Mouse (Mus musculus): ENCODE measurements around the gene Rnf24. TPM values are rescaled to one million over a fixed set of nuclear protein-coding genes. Genes with fewer than 3 reads are reported as not detected.

The Rnf24 gene
- polyA plus RNA-seq, 1 experiment = 3.0 TPM

- Histone ChIP-seq H3K36me3 (ENCODE audit: control insufficient read depth, insufficient read depth) (no peaks in the 10 kb centered on the region), H3ac (ENCODE audit: control insufficient read depth, insufficient read length) (no peak overlapping the region), H3K79me2 (ENCODE audit: control insufficient read depth, insufficient read depth) (no peaks in the 10 kb centered on the region), H3K4me2 (ENCODE audit: low read depth) (no peak overlapping the region), H3K27me3 (ENCODE audit: control insufficient read depth, insufficient read depth, insufficient read length) (no peaks in the 10 kb centered on the region), H3K4me3 (no peak overlapping the region)
- TF ChIP-seq POLR2AphosphoS2 (IDR thresholded peaks at IDR 0.05; ENCODE audit: insufficient read length, low read depth) (no peak), CEBPB (IDR thresholded peaks at IDR 0.05; ENCODE audit: insufficient read depth, poor library complexity, severe bottlenecking) (no peak), E2F4 (IDR thresholded peaks at IDR 0.05; ENCODE audit: insufficient read depth) (no peak), REST (IDR thresholded peaks at IDR 0.05; ENCODE audit: insufficient read depth, insufficient read length) (no peak), TCF12 (IDR thresholded peaks at IDR 0.05; ENCODE audit: insufficient read depth, poor library complexity, severe bottlenecking) (no peak), SRF (IDR thresholded peaks at IDR 0.05; ENCODE audit: control insufficient read depth, insufficient read length, low read depth) (no peak), MYOD1 (IDR thresholded peaks at IDR 0.05; ENCODE audit: control insufficient read depth in 1 of 3, insufficient read length in 2 of 3, low read depth in 2 of 3) (no peak), MYOG (IDR thresholded peaks at IDR 0.05; ENCODE audit: control insufficient read depth in 1 of 3, insufficient read depth in 1 of 3, insufficient read length in 2 of 3, low read depth in 2 of 3) (no peak), TCF3 (IDR thresholded peaks at IDR 0.05; ENCODE audit: insufficient read length, low read depth) (no peak), USF1 (IDR thresholded peaks at IDR 0.05; ENCODE audit: low read depth) (no peak), MAX (IDR thresholded peaks at IDR 0.05; ENCODE audit: low read depth) (no peak)
Measured at GRCm38 (mm10) chr2:131385176-131385575, 32.5 kb upstream of the Rnf24 start.

- no peaks in the 10 kb centered on the region for H3K36me3 ChIP-seq (ENCODE audit: control insufficient read depth, insufficient read depth)
- H3K4me2 ChIP-seq (ENCODE audit: low read depth) = no peak overlapping the region
- TF ChIP-seq MAX (IDR thresholded peaks at IDR 0.05; ENCODE audit: low read depth) (no peak), MYOD1 (IDR thresholded peaks at IDR 0.05; ENCODE audit: control insufficient read depth in 1 of 3, insufficient read length in 2 of 3, low read depth in 2 of 3) (no peak), E2F4 (IDR thresholded peaks at IDR 0.05; ENCODE audit: insufficient read depth) (no peak), MYOG (IDR thresholded peaks at IDR 0.05; ENCODE audit: control insufficient read depth in 1 of 3, insufficient read depth in 1 of 3, insufficient read length in 2 of 3, low read depth in 2 of 3) (no peak), SRF (IDR thresholded peaks at IDR 0.05; ENCODE audit: control insufficient read depth, insufficient read length, low read depth) (no peak), TCF12 (IDR thresholded peaks at IDR 0.05; ENCODE audit: insufficient read depth, poor library complexity, severe bottlenecking) (no peak), REST (IDR thresholded peaks at IDR 0.05; ENCODE audit: insufficient read depth, insufficient read length) (no peak), POLR2A (IDR thresholded peaks at IDR 0.05; ENCODE audit: insufficient read length, low read depth) (no peak), USF1 (IDR thresholded peaks at IDR 0.05; ENCODE audit: low read depth) (no peak), CEBPB (IDR thresholded peaks at IDR 0.05; ENCODE audit: insufficient read depth, poor library complexity, severe bottlenecking) (no peak)
Measured at GRCm38 (mm10) chr2:131379541-131379940, 26.8 kb upstream of the Rnf24 start.

GRCm38 (mm10) chr2:131378872-131379271 lies 26.2 kb upstream of the Rnf24 start:
- Histone ChIP-seq H3K27me3 (ENCODE audit: control insufficient read depth, insufficient read depth, insufficient read length) (no peaks in the 10 kb centered on the region), H3K4me2 (ENCODE audit: low read depth) (no peak overlapping the region), H3K4me3 (no peak overlapping the region), H3ac (ENCODE audit: control insufficient read depth, insufficient read length) (no peak overlapping the region), H3K79me2 (ENCODE audit: control insufficient read depth, insufficient read depth) (no peaks in the 10 kb centered on the region), H3K36me3 (ENCODE audit: control insufficient read depth, insufficient read depth) (no peaks in the 10 kb centered on the region)
- TF ChIP-seq MYOD1 (IDR thresholded peaks at IDR 0.05; ENCODE audit: control insufficient read depth in 1 of 3, insufficient read length in 2 of 3, low read depth in 2 of 3) (no peak), TCF12 (IDR thresholded peaks at IDR 0.05; ENCODE audit: insufficient read depth, poor library complexity, severe bottlenecking) (no peak)

More at GRCm38 (mm10) chr2:131379541-131379940, 26.8 kb upstream of the Rnf24 start:
- H3K27me3 ChIP-seq (ENCODE audit: control insufficient read depth, insufficient read depth, insufficient read length) = no peaks in the 10 kb centered on the region
- H3K79me2 ChIP-seq (ENCODE audit: control insufficient read depth, insufficient read depth) = no peaks in the 10 kb centered on the region
- H3ac ChIP-seq (ENCODE audit: control insufficient read depth, insufficient read length) = no peak overlapping the region
- H3K4me3 ChIP-seq = no peak overlapping the region

DNA sequence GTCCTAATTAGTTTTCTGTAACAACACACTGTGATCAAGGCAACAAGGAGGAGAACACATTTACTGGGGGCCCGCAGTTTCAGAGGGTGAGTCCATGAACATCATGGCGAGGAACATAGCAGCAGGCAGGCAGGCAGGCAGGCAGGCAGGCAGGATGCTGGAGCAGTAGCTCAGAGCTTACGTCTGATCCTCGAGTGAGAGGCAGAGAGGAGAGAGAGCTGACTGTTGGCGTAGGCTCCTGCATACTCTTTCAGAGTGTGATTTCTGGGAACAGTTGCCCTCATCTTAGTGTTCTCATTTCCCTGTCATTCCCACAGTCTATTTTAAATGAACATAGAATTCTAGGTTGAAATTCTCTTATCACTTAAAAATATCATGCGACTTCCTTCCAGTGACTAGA lies 24.4 kb upstream of the Rnf24 start:
- no peaks in the 10 kb centered on the region for H3K36me3 ChIP-seq (ENCODE audit: control insufficient read depth, insufficient read depth)
- no peaks in the 10 kb centered on the region for H3K79me2 ChIP-seq (ENCODE audit: control insufficient read depth, insufficient read depth)
- no peak overlapping the region for H3ac ChIP-seq (ENCODE audit: control insufficient read depth, insufficient read length)
- no peak overlapping the region for H3K4me3 ChIP-seq
- no peaks in the 10 kb centered on the region for H3K27me3 ChIP-seq (ENCODE audit: control insufficient read depth, insufficient read depth, insufficient read length)
- no peak overlapping the region for H3K4me2 ChIP-seq (ENCODE audit: low read depth)
- TF ChIP-seq REST (IDR thresholded peaks at IDR 0.05; ENCODE audit: insufficient read depth, insufficient read length) (no peak), POLR2AphosphoS2 (IDR thresholded peaks at IDR 0.05; ENCODE audit: insufficient read length, low read depth) (no peak), E2F4 (IDR thresholded peaks at IDR 0.05; ENCODE audit: insufficient read depth) (no peak), POLR2A (IDR thresholded peaks at IDR 0.05; ENCODE audit: insufficient read length, low read depth) (no peak), MYOD1 (IDR thresholded peaks at IDR 0.05; ENCODE audit: control insufficient read depth in 1 of 3, insufficient read length in 2 of 3, low read depth in 2 of 3) (no peak), MYOG (IDR thresholded peaks at IDR 0.05; ENCODE audit: control insufficient read depth in 1 of 3, insufficient read depth in 1 of 3, insufficient read length in 2 of 3, low read depth in 2 of 3) (no peak), MAX (IDR thresholded peaks at IDR 0.05; ENCODE audit: low read depth) (no peak), CEBPB (IDR thresholded peaks at IDR 0.05; ENCODE audit: insufficient read depth, poor library complexity, severe bottlenecking) (no peak), USF1 (IDR thresholded peaks at IDR 0.05; ENCODE audit: low read depth) (no peak), TCF3 (IDR thresholded peaks at IDR 0.05; ENCODE audit: insufficient read length, low read depth) (no peak), TCF12 (IDR thresholded peaks at IDR 0.05; ENCODE audit: insufficient read depth, poor library complexity, severe bottlenecking) (no peak)

DNA sequence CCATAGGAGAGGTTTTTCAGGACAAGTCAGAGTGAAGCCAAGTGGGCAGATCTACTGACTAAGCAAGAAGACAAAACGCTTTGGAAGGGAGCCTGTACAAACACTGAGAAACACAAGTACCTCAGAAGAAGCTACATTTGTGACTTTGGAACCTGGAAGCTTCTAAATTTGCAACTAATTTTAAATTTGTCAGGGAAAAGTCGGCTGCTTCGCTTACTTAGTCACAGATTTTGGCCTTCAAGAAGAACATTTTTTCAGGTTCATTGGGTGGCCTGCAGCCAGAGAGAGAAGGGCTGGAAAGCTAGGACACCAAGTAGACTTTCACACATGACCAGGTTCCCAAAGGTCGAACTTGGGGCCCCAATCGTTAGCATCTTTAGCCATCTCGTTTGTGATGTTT lies 21.0 kb upstream of the Rnf24 start:
- no peaks in the 10 kb centered on the region for H3K36me3 ChIP-seq (ENCODE audit: control insufficient read depth, insufficient read depth)
- H3K4me2 ChIP-seq (ENCODE audit: low read depth) = no peak overlapping the region
- TF ChIP-seq MYOG (IDR thresholded peaks at IDR 0.05; ENCODE audit: control insufficient read depth in 1 of 3, insufficient read depth in 1 of 3, insufficient read length in 2 of 3, low read depth in 2 of 3) (no peak), POLR2A (IDR thresholded peaks at IDR 0.05; ENCODE audit: insufficient read length, low read depth) (no peak), E2F4 (IDR thresholded peaks at IDR 0.05; ENCODE audit: insufficient read depth) (no peak), REST (IDR thresholded peaks at IDR 0.05; ENCODE audit: insufficient read depth, insufficient read length) (no peak), CEBPB (IDR thresholded peaks at IDR 0.05; ENCODE audit: insufficient read depth, poor library complexity, severe bottlenecking) (no peak), POLR2AphosphoS2 (IDR thresholded peaks at IDR 0.05; ENCODE audit: insufficient read length, low read depth) (no peak), MYOD1 (IDR thresholded peaks at IDR 0.05; ENCODE audit: control insufficient read depth in 1 of 3, insufficient read length in 2 of 3, low read depth in 2 of 3) (no peak), TCF3 (IDR thresholded peaks at IDR 0.05; ENCODE audit: insufficient read length, low read depth) (no peak), TCF12 (IDR thresholded peaks at IDR 0.05; ENCODE audit: insufficient read depth, poor library complexity, severe bottlenecking) (no peak), USF1 (IDR thresholded peaks at IDR 0.05; ENCODE audit: low read depth) (no peak), MAX (IDR thresholded peaks at IDR 0.05; ENCODE audit: low read depth) (no peak), SRF (IDR thresholded peaks at IDR 0.05; ENCODE audit: control insufficient read depth, insufficient read length, low read depth) (no peak)
- H3K27me3 ChIP-seq (ENCODE audit: control insufficient read depth, insufficient read depth, insufficient read length) = peaks cover 3% of the 10 kb centered on the region
- no peak overlapping the region for H3K4me3 ChIP-seq
- H3K79me2 ChIP-seq (ENCODE audit: control insufficient read depth, insufficient read depth) = no peaks in the 10 kb centered on the region
- no peak overlapping the region for H3ac ChIP-seq (ENCODE audit: control insufficient read depth, insufficient read length)

Measured in myocyte (in vitro differentiated cells).